Mouse (Mus musculus) thymus, postnatal 0 days (tissue): ENCODE measurements around the gene Epm2a. TPM values are rescaled to one million over a fixed set of nuclear protein-coding genes. Genes with fewer than 3 reads are reported as not detected.

ENCODE experiments used
- DNase-seq: peaks from one replicate; pipeline ENCODE4 v3.0.0-alpha.2; 2015; ENCODE audit warnings: low spot score
- polyA plus RNA-seq: library from polyadenylated mRNA; unstranded; fragments of >200 nt; fragmentation: Nextera tagmentation; extraction: Ambion mirVana; gene quantifications from 2 replicates; pipeline ENCODE4 v1.2.1, GENCODE M21; 2015

Gene Epm2a
- polyA plus RNA-seq, 1 experiment from 2014 or later = 0.29 TPM

DNA sequence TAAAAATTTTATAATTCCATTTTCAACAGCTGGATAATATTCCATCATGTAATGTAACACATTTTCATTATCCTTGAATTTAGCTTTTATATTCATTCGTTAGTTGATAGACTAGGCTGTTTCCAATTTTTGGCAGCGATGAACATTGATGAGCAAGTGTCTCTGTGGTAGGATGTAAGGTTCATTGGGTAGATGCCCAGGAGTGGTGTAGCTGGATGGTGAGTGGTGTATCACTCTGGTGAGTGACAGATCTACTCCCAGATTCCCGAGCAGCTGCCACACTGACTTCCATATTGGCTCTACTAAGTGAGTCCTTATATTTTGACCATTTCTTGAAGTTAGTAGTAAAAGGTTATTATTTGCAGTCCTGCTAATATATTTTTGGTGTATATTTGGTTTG, 76.9 kb downstream of the Epm2a start:
- no peak for DNase-seq

DNA sequence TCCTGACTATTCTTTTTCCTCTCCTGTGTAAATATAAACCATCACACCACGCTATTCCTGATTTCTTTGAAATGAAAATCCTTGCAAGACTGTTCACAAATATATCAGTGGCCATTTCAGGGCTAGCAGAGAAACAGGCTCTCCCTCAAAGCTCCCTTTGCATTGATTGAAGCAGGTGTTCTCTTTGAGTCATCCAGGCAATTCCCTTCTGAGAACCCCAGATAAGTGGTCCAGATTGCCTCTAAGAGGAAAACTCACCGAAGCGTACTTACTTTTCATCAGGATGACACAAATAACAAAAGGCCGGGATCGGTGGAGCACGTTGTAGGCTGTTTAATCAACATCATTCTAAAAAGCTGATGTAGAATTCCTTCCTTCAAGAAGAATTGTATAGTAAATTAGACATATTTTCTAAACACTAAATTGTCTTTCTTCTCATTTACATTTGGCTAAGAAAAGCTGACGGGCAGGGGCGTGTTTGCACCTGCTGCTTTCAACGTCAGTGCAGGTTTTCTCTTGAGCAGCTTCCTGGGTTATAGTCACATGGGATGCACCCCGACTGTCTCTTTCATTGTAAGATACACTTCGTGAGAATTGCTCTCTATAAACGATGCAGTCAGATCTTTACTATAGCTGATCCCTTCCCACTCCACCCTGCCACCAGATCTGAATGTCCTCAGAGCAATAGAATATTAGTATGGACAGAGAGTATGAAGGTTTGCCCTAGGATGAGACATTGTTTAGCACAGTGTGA, 86.0 kb downstream of the Epm2a start:
- DNase-seq = no peak

DNA sequence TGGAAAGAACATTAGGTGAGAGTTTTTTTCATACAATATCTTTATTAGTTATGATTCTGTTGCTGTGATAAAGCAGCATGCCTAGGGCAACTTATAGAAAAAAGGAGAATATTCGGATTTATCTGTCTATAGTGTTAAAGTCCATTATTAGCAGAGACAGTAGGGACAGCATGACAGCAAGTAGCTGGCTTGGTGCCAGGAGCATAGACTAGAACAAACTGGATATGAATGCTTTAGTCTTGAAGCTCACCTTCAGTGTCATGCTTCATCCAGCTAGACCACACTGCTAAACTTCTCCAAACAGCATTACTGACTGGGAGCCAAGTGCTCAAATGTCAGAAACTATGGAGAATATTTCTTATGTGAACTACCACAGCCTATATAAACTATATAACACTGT, 93.8 kb downstream of the Epm2a start:
- no peak for DNase-seq

DNA sequence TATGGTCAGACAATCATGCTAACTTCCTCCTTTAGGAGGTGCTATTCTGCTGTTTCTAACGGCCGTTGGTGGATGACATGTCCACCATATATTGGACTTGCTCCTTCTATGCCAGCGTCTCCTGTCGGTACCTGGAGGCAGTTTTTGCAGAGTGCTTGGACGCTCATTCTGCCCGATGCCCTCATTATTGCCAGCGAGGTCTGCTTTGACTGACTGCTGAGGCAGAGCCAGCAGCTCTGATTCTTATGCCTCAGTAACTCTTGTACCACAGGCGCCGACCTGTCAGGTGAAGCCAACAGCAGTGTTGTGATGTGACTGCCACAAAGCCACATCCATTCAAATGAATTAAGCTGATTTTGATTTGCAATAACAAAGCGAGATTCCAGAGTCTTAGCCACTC, 95.3 kb downstream of the Epm2a start:
- DNase-seq = no peak

DNA sequence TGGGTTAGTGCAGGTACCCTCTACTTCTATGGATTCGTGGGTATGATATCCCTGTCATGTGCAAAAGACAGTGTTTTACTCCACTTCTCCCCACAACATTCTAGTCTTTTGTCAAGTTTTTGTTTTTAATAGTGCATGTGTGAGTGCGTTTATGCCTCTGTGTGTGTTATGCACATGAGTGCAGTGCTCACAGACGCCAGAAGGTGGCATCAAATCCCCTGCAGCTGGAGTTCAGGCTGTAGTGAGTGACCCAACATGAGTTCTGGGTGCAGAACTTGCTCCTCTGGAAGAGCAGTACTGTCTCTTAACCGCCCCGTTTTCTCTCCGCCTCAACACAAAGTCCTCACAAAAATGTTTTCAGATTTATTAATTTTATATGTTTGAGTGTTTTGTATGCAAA, 96.1 kb downstream of the Epm2a start:
- no peak for DNase-seq

DNA sequence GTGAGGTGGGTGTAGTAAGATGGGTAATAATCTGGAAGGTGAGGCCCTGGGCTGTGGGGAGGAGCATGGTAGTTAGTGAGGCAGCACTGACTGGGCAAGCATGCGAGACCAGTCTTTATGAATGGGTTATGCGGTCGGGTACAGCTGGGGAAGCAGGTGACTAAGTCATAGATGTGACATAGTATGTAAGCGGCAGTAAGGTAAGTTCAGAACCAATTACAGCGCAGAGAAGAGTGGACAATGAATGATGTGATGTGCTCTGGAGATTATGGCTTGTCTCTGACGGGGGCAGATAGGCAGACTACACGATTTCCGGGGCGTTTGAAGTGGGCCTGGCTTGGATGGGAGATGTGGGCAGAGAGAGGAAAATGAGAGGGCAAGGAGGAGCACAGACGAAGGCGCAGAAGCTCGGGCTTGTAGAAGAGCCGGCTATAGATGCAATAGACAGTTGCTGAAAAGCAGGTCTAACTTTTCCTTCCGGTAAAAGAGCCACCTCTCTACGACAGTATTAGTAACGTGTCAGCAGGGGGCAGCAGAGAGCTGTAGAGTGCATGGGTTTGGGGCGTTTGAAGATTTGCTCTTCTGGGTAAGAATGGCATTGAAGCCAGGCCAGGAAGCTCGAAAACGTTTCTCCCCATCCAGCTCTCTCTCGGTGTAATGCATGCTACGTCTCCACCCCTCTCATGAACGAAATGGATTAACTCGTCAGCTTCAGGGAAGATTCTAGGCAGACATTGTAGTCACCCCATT, 106.5 kb downstream of the Epm2a start:
- DNase-seq = peak; percentile 82

DNA sequence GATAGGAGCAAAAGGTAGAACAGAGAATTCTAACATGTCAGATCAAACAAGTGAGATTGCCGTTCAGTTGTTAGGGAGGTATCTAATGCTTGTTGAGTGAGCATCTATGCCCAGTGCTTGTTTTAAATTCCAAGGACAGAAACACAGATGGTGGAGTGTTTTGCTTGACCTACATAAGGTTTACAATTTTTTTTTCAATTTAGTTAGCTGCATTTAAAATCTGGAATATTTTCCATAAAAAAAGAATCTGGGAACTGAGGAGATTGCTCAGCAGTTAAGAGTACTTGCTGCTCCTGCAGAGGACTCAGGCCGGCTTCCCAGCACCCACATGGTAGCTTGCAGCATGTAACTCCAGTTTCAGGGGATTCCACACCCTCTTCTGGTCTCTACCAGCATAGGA, 109.3 kb downstream of the Epm2a start:
- no peak for DNase-seq

DNA sequence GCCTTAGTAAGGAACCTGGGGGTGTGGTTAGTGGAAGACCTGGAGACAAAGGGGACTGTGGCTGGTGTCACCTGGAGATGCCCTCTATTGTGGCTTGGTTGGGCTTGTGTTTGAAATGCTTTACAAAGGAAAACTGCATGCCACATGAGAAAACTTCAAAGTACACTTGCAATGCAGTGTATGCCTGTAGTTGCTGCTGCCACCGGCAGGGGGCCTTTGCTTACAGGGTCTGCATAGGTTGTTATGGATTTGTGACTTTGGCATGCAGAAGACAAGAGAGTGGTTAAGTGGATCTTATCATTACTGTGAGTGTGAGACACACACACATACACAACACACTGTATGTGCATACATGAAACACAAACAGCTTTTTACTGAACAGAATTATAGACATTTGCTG, 114.2 kb downstream of the Epm2a start:
- peak; percentile 15 for DNase-seq

DNA sequence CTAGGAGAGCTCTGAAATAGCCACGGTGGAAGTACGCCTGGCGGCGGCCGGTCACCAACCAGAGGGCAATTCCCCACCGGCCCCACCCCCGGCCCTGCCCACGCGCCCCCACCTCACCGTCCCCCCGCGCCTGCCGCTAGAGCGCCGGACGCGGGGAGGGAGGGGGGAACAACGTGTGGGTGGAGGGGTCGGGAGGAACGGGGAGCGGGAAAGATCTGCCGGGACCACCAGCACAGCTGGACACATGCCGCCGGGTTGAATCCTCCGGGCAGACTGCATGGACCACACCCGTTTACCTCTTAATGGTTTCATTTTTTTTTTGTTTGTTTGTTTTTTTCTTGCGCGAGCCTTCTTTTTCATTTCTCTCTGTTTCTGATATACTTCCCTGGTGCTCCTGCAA, 148.8 kb downstream of the Epm2a start:
- peak; percentile 89 for DNase-seq

Other genes starting within 250 kb of the Epm2a start
- 14.1 and 17.1 TPM in 2 replicates for gene Shprh, start 194.0 kb upstream of the Epm2a start, polyA plus RNA-seq
- 7.2 and 9.0 TPM in 2 replicates for gene Fbxo30, start 62.1 kb upstream of the Epm2a start, polyA plus RNA-seq